Mouse (Mus musculus) liver, embryonic 14.5 days (tissue): ENCODE data around the gene Sept11.

Experiments
- CTCF ChIP-seq: IDR thresholded peaks from 2 replicates; pipeline ENCODE4 v1.5.1; 2016; ENCODE audit warnings: antibody characterized with exemption, low read depth, control low read depth
- EP300 ChIP-seq: IDR thresholded peaks from 2 replicates; pipeline ENCODE4 v1.6.1; 2016; ENCODE audit warnings: antibody characterized with exemption, low read depth

- TF ChIP-seq CTCF (no peak), EP300 (no peak)
Observed at GRCm38 (mm10) chr5:93108703-93109102, 15.5 kb downstream of the Sept11 start.
